Mouse (Mus musculus) urinary bladder, postnatal 36 days (tissue): ENCODE data around the gene Pla1a.
A peak's percentile ranks its signal among the peaks of the same experiment; 100 is the strongest.

Experiments used
- DNase-seq, 2 experiments: peaks; one replicate each; pipeline ENCODE4 v3.0.0; 2022; ENCODE audit warnings: low spot score in 2 of 2, mixed read lengths in 1 of 2

Gene Pla1a

GRCm38 (mm10) chr16:38434295-38434795 is 1.4 kb upstream of the Pla1a start:
- DNase-seq = no peak

- DNase-seq = no peak
Observed at GRCm38 (mm10) chr16:38433514-38433913, 569 bp upstream of the Pla1a start.

- DNase-seq = no peak
Observed at GRCm38 (mm10) chr16:38431446-38432185, 1.3 kb downstream of the Pla1a start.

GRCm38 (mm10) chr16:38425799-38426198 is 7.1 kb downstream of the Pla1a start:
- no peak for DNase-seq

- DNase-seq = no peak
Observed at GRCm38 (mm10) chr16:38425374-38425773, 7.6 kb downstream of the Pla1a start.

GRCm38 (mm10) chr16:38414953-38415352 is 18.0 kb downstream of the Pla1a start:
- DNase-seq = no peak

- no peak for DNase-seq
Observed at GRCm38 (mm10) chr16:38408416-38408815, 24.5 kb downstream of the Pla1a start.

GRCm38 (mm10) chr16:38407584-38407983 is 25.4 kb downstream of the Pla1a start:
- no peak for DNase-seq

GRCm38 (mm10) chr16:38406708-38407107 is 26.2 kb downstream of the Pla1a start:
- no peak for DNase-seq

GRCm38 (mm10) chr16:38406293-38406692 is 26.7 kb downstream of the Pla1a start:
- DNase-seq = no peak

- no peak for DNase-seq
Observed at GRCm38 (mm10) chr16:38403639-38404038, 29.3 kb downstream of the Pla1a start.

- no peak for DNase-seq
Observed at GRCm38 (mm10) chr16:38401468-38401867, 31.5 kb downstream of the Pla1a start.

GRCm38 (mm10) chr16:38400311-38400960 is 32.5 kb downstream of the Pla1a start:
- DNase-seq = no peak

- peak; percentile 44 to 54 for DNase-seq
Observed at GRCm38 (mm10) chr16:38399531-38400231, 33.3 kb downstream of the Pla1a start.

- no peak for DNase-seq
Observed at GRCm38 (mm10) chr16:38399076-38399475, 33.9 kb downstream of the Pla1a start.

GRCm38 (mm10) chr16:38398266-38398665 is 34.7 kb downstream of the Pla1a start:
- no peak for DNase-seq

GRCm38 (mm10) chr16:38396155-38396554 is 36.8 kb downstream of the Pla1a start:
- peak; percentile 54 for DNase-seq

GRCm38 (mm10) chr16:38395060-38395730 is 37.8 kb downstream of the Pla1a start:
- no peak for DNase-seq

GRCm38 (mm10) chr16:38394191-38394618 is 38.7 kb downstream of the Pla1a start:
- DNase-seq = no peak

GRCm38 (mm10) chr16:38392126-38392894 is 40.6 kb downstream of the Pla1a start:
- DNase-seq = peak in 1 of 2 experiments; percentile 60

- DNase-seq = no peak
Observed at GRCm38 (mm10) chr16:38390322-38390721, 42.6 kb downstream of the Pla1a start.
